Mouse (Mus musculus) thymus, adult 2 months (tissue): ENCODE measurements at regions not wholly inside any gene's neighbourhood (a gene's known extent, or its start where the extent isn't known, plus 50 kb on each side); places are given as distances from the start of the nearest gene placed in this dataset.

Source experiments
- CTCF ChIP-seq: fragments of 200-500 bp; IDR thresholded peaks from 2 replicates; pipeline ENCODE4 v1.5.1; 2012; ENCODE audit warnings: mild to moderate bottlenecking, control low read depth, low read length, moderate library complexity, borderline replicate concordance; ENCODE audit not compliant: control insufficient read depth, poor library complexity, insufficient read depth; ENCODE audit errors: extremely low read depth
- POLR2A ChIP-seq: fragments of 200-500 bp; IDR thresholded peaks from 2 replicates; pipeline ENCODE4 v1.6.1; 2012; ENCODE audit warnings: mild to moderate bottlenecking, low read length, control low read depth, moderate library complexity; ENCODE audit not compliant: control insufficient read depth, poor library complexity, insufficient read depth; ENCODE audit errors: extremely low read depth

- TF ChIP-seq CTCF (no peak), POLR2A (no peak)
Observed at GRCm38 (mm10) chr9:52574066-52574465, 105.5 kb downstream of the AI593442 start.
